Mouse (Mus musculus): ENCODE data around the gene Tekt4. TPM values are rescaled to one million over a fixed set of nuclear protein-coding genes. Genes with fewer than 3 reads are reported as not detected.

The Tekt4 gene
- polyA plus RNA-seq, 1 experiment from 2014 or later = 0.06 TPM

DNA sequence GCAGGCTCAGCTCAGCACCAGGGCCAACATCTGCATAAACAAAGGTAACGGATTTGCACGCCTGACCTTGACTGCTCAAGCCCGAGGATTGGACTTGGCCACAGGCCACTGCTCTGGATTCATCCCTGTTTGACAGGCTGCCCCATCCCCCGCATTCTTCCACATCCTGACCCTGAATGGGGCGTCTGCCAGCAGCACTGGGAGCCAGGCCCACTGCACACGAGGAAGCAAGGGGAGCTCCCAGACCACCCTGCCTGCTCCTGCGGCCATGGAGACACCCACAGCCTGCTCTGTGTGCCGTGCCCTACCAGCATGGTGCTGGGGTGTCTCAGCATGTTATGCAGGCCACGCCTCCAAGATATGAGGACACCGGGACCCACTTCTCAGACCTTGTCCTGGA, 27.0 kb upstream of the Tekt4 start:
- no peak overlapping the region for H3K27ac ChIP-seq (replicated peaks)

GRCm38 (mm10) chr17:25429240-25429639, 25.2 kb upstream of the Tekt4 start:
- DNase-seq (ENCODE audit: low spot score) (no peak), ATAC-seq (ENCODE audit: low FRiP score, low TSS enrichment) (no peak)
- TF ChIP-seq EP300 (optimal IDR thresholded peaks at IDR 0.05) (no peak), CTCF (IDR thresholded peaks at IDR 0.05; ENCODE audit: low read depth) (no peak)
- no peak overlapping the region for H3K9ac ChIP-seq (ENCODE audit: low read length)
- no peak overlapping the region for H3K4me2 ChIP-seq (replicated peaks; ENCODE audit: low read depth)
- H3K4me1 ChIP-seq (replicated peaks; ENCODE audit: control insufficient read depth, insufficient read depth) = peaks cover 8% of the 10 kb centered on the region
- no peaks in the 10 kb centered on the region for H3K9me3 ChIP-seq (ENCODE audit: control insufficient read depth, low read length)
- 65% methylated on average over 5 of the region's 5 CpGs for WGBS
- H3K4me3 ChIP-seq (ENCODE audit: low read depth, low read length) = no peak overlapping the region
- no peaks in the 10 kb centered on the region; the same call in 1 of the 2 replicates for H3K27me3 ChIP-seq (ENCODE audit: control insufficient read depth, insufficient read depth, low read length)
- H3K36me3 ChIP-seq (ENCODE audit: control insufficient read depth, insufficient read depth, low read length) = no peaks in the 10 kb centered on the region
- no peak overlapping the region for H3K27ac ChIP-seq (replicated peaks)

More for the DNA sequence above, 27.0 kb upstream of the Tekt4 start:
- Histone ChIP-seq H3K27me3 (ENCODE audit: control insufficient read depth, insufficient read depth, low read length) (no peaks in the 10 kb centered on the region; the same call in 1 of the 2 replicates), H3K36me3 (ENCODE audit: control insufficient read depth, insufficient read depth, low read length) (no peaks in the 10 kb centered on the region), H3K9ac (ENCODE audit: low read length) (no peak overlapping the region), H3K9me3 (ENCODE audit: control insufficient read depth, low read length) (no peaks in the 10 kb centered on the region), H3K4me2 (replicated peaks; ENCODE audit: low read depth) (no peak overlapping the region), H3K4me1 (replicated peaks; ENCODE audit: control insufficient read depth, insufficient read depth) (peaks cover 8% of the 10 kb centered on the region; the same call in 1 of the 2 replicates), H3K4me3 (ENCODE audit: low read depth, low read length) (no peak overlapping the region)
- peak; percentile 45; the same call in 1 of the 2 replicates for ATAC-seq (ENCODE audit: low FRiP score, low TSS enrichment)
- no peak for TF ChIP-seq EP300 (optimal IDR thresholded peaks at IDR 0.05)
- TF ChIP-seq CTCF (IDR thresholded peaks at IDR 0.05; ENCODE audit: low read depth) = no peak
- peak; percentile 52 for DNase-seq (ENCODE audit: low spot score)
- 36% methylated on average over 9 of the region's 10 CpGs for WGBS

DNA sequence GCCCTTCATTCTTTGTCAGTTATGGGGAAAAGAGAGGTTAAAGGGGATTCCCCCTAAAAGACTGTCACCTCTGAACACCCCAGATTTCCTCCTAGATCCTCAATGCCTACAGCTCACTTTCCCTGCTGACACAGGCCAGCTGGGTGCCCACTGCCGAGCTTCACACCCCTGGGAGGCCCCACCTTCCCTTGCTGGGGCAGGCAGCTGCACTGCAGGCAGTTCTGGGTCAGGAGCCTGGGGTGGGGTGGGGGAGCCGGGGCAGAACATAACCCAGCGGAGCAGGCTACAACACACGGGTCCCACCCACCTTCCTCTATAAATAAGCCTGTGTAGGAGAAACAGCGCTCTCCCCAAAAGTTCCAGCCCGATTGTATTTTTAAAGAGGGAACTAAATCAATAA, 24.5 kb upstream of the Tekt4 start:
- H3K4me1 ChIP-seq (replicated peaks; ENCODE audit: control insufficient read depth, insufficient read depth) = peaks cover 11% of the 10 kb centered on the region
- H3K4me2 ChIP-seq (replicated peaks; ENCODE audit: low read depth) = no peak overlapping the region
- H3K36me3 ChIP-seq (ENCODE audit: control insufficient read depth, insufficient read depth, low read length) = no peaks in the 10 kb centered on the region
- H3K9me3 ChIP-seq (ENCODE audit: control insufficient read depth, low read length) = no peaks in the 10 kb centered on the region
- TF ChIP-seq CTCF (IDR thresholded peaks at IDR 0.05; ENCODE audit: low read depth) = no peak
- no peak for TF ChIP-seq EP300 (optimal IDR thresholded peaks at IDR 0.05)
- no peak for DNase-seq (ENCODE audit: low spot score)
- 31% methylated on average over 6 of the region's 6 CpGs for WGBS
- no peak overlapping the region for H3K9ac ChIP-seq (ENCODE audit: low read length)
- no peak for ATAC-seq (ENCODE audit: low FRiP score, low TSS enrichment)
- no peaks in the 10 kb centered on the region; the same call in 1 of the 2 replicates for H3K27me3 ChIP-seq (ENCODE audit: control insufficient read depth, insufficient read depth, low read length)
- H3K27ac ChIP-seq (replicated peaks) = no peak overlapping the region
- no peak overlapping the region for H3K4me3 ChIP-seq (ENCODE audit: low read depth, low read length)

DNA sequence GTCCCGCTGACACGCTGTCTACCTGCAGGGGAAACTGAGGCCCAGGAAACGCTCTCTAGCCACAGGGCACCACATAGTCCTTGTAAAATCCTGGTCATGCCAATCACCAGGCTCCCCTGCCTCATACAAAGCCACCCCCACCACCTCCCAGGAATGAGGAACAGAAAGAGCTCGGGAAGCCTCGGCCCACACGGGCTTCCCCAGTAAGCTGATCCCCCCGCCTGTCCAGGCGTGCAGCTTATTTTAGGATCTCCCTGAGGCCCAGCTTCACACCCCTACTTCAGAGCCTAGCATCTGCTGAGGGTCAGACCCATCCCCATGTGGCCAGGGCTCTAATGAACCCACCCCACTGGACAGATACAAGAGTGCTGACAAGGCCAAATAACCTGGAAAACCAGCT, 23.9 kb upstream of the Tekt4 start:
- Histone ChIP-seq H3K4me2 (replicated peaks; ENCODE audit: low read depth) (no peak overlapping the region), H3K9ac (ENCODE audit: low read length) (no peak overlapping the region), H3K9me3 (ENCODE audit: control insufficient read depth, low read length) (no peaks in the 10 kb centered on the region), H3K27me3 (ENCODE audit: control insufficient read depth, insufficient read depth, low read length) (no peaks in the 10 kb centered on the region; the same call in 1 of the 2 replicates), H3K4me3 (ENCODE audit: low read depth, low read length) (no peak overlapping the region), H3K27ac (replicated peaks) (no peak overlapping the region), H3K36me3 (ENCODE audit: control insufficient read depth, insufficient read depth, low read length) (no peaks in the 10 kb centered on the region), H3K4me1 (replicated peaks; ENCODE audit: control insufficient read depth, insufficient read depth) (peaks cover 11% of the 10 kb centered on the region)
- ATAC-seq (ENCODE audit: low FRiP score, low TSS enrichment) (no peak), DNase-seq (ENCODE audit: low spot score) (no peak)
- 46% methylated on average over 8 of the region's 8 CpGs for whole genome bisulfite sequencing
- TF ChIP-seq EP300 (optimal IDR thresholded peaks at IDR 0.05) = no peak
- TF ChIP-seq CTCF (IDR thresholded peaks at IDR 0.05; ENCODE audit: low read depth) = no peak

- no peak for ATAC-seq (ENCODE audit: low FRiP score, low TSS enrichment)
- Histone ChIP-seq H3K4me3 (ENCODE audit: low read depth, low read length) (peak overlapping the region; percentile 64), H3K36me3 (ENCODE audit: control insufficient read depth, insufficient read depth, low read length) (no peaks in the 10 kb centered on the region), H3K9ac (ENCODE audit: low read length) (peak overlapping the region; percentile 68), H3K9me3 (ENCODE audit: control insufficient read depth, low read length) (no peaks in the 10 kb centered on the region), H3K4me1 (replicated peaks; ENCODE audit: control insufficient read depth, insufficient read depth) (peaks cover 5% of the 10 kb centered on the region), H3K27me3 (ENCODE audit: control insufficient read depth, insufficient read depth, low read length) (no peaks in the 10 kb centered on the region; the same call in 1 of the 2 replicates), H3K27ac (replicated peaks) (peak overlapping the region; percentile 56; the same call in 1 of the 2 replicates), H3K4me2 (replicated peaks; ENCODE audit: low read depth) (peak overlapping the region; percentile 88)
- 3% methylated on average over 53 of the region's 53 CpGs for WGBS
- DNase-seq (ENCODE audit: low spot score) = peak; percentile 43
- TF ChIP-seq EP300 (optimal IDR thresholded peaks at IDR 0.05) (no peak), CTCF (IDR thresholded peaks at IDR 0.05; ENCODE audit: low read depth) (no peak)
Observed at GRCm38 (mm10) chr17:25432433-25433181, 21.8 kb upstream of the Tekt4 start.

- ATAC-seq (ENCODE audit: low FRiP score, low TSS enrichment) (peak; percentile 21), DNase-seq (ENCODE audit: low spot score) (no peak)
- Histone ChIP-seq H3K27ac (replicated peaks) (peak overlapping the region; percentile 56; the same call in 1 of the 2 replicates), H3K27me3 (ENCODE audit: control insufficient read depth, insufficient read depth, low read length) (no peaks in the 10 kb centered on the region; the same call in 1 of the 2 replicates), H3K36me3 (ENCODE audit: control insufficient read depth, insufficient read depth, low read length) (no peaks in the 10 kb centered on the region), H3K9ac (ENCODE audit: low read length) (peak overlapping the region; percentile 68), H3K9me3 (ENCODE audit: control insufficient read depth, low read length) (no peaks in the 10 kb centered on the region), H3K4me1 (replicated peaks; ENCODE audit: control insufficient read depth, insufficient read depth) (peaks cover 5% of the 10 kb centered on the region), H3K4me2 (replicated peaks; ENCODE audit: low read depth) (peak overlapping the region; percentile 88), H3K4me3 (ENCODE audit: low read depth, low read length) (peak overlapping the region; percentile 64)
- TF ChIP-seq EP300 (optimal IDR thresholded peaks at IDR 0.05) (no peak), CTCF (IDR thresholded peaks at IDR 0.05; ENCODE audit: low read depth) (no peak)
- WGBS = under 1% methylated on average over 26 of the region's 40 CpGs
Observed at GRCm38 (mm10) chr17:25433223-25433616, 21.2 kb upstream of the Tekt4 start.

All from stomach, postnatal 0 days (tissue).